Mouse (Mus musculus): ENCODE results near the gene Pigc.

DNA sequence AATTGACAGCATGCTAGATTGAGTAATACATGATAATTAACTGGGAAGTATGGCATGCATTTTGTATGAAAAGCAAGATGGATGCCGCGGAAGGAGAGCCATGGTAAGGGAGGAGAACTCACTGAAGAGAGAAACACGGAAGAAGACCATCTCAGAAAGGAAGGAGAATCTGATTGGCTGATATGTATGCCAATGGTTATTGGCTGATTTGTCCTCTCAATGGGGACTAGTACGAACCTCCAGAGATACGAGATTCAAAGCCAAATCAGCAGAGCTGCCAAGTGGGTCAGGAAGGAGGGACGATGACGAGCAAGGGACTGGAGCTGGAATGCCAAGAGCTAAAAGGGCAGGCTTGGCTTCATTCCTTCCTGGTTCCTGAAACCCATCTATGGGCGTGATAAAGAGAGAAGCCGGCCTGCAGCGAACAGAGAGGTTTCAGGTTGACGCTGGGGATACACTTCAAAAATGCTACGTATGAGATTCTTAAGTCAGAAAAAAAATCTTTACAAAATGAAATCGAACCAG, 43.6 kb upstream of the Pigc start:
- no peak for TF ChIP-seq CTCF (IDR thresholded peaks at IDR 0.05; ENCODE audit: low read depth)
- TF ChIP-seq EP300 (optimal IDR thresholded peaks at IDR 0.05), result no peak
